Mouse (Mus musculus) cortical plate, adult 2 months (tissue): ENCODE measurements around the gene Adgrv1.

Source experiments
- CTCF ChIP-seq: fragments of 200-500 bp; IDR thresholded peaks from 2 replicates; pipeline ENCODE4 v1.5.1; 2011; ENCODE audit warnings: mild to moderate bottlenecking, control low read depth, low read length; ENCODE audit not compliant: insufficient read depth; ENCODE audit errors: extremely low read depth
- POLR2A ChIP-seq: fragments of 200-500 bp; IDR thresholded peaks from 2 replicates; pipeline ENCODE4 v1.6.1; 2011; ENCODE audit warnings: mild to moderate bottlenecking, low read length, control low read depth; ENCODE audit not compliant: insufficient read depth; ENCODE audit errors: extremely low read depth

DNA sequence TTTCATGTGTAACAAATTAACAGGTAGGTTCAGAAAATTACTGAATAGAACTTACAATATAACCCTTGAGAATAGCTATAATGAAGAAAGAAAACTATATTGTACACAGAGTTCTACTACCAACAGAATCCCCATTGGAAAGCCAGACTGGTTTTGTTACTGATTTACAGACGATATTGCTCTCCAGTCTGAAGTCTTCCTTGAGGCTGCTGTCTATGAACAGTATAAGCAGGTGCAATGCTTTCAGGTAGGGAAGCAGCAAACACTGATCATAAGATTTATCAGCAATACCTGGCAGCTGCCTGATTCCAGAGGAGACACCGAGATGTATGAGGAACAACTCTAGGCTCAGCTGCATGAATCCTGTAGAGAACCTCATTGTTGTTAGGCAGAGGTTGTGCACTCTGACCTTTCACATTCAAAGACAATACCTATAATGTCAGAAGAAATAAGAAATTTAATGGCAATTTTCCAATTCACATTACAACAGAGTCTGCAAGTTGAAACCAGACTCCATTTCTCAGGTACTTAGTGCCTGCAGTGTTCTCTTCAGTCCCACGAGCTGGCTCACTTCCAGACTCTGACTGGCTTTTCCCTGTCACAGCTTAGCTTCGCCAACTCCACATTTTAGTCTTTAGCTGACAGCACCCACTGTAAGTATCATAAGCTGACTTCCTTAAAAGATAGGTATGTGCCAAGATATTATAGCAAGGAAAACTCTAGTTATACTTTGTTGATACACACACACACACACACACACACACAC lies 247.2 kb downstream of the Adgrv1 start:
- TF ChIP-seq CTCF (no peak), POLR2A (no peak)
